Mouse (Mus musculus): ENCODE results near the gene Ccdc191. TPM values are rescaled to one million over a fixed set of nuclear protein-coding genes. Genes with fewer than 3 reads are reported as not detected.
A peak's percentile ranks its signal among the peaks of the same experiment; 100 is the strongest.

The Ccdc191 gene
- polyA plus RNA-seq, 1 experiment from 2014 or later = 6.5 TPM

- Histone ChIP-seq H3K27ac (no peak overlapping the region), H3K79me2 (ENCODE audit: inconsistent target) (no peaks in the 10 kb centered on the region), H3K36me3 (ENCODE audit: inconsistent target) (no peaks in the 10 kb centered on the region), H3K4me3 (ENCODE audit: inconsistent target) (no peak overlapping the region)
- WGBS (ENCODE audit: missing documents) = 78% methylated on average over 3 of the region's 3 CpGs
Measured at GRCm38 (mm10) chr16:43945869-43946268, 56.3 kb downstream of the Ccdc191 start.

- WGBS (ENCODE audit: missing documents) = 0% methylated on average over 4 of the region's 4 CpGs
- Histone ChIP-seq H3K4me3 (ENCODE audit: inconsistent target) (no peak overlapping the region), H3K79me2 (ENCODE audit: inconsistent target) (no peaks in the 10 kb centered on the region), H3K36me3 (ENCODE audit: inconsistent target) (no peaks in the 10 kb centered on the region), H3K27ac (no peak overlapping the region)
Measured at GRCm38 (mm10) chr16:43951591-43951990, 62.0 kb downstream of the Ccdc191 start.

GRCm38 (mm10) chr16:43954913-43955312 is 65.3 kb downstream of the Ccdc191 start:
- Histone ChIP-seq H3K79me2 (ENCODE audit: inconsistent target) (no peaks in the 10 kb centered on the region), H3K36me3 (ENCODE audit: inconsistent target) (no peaks in the 10 kb centered on the region; the same call in 1 of the 2 replicates), H3K27ac (no peak overlapping the region), H3K4me3 (ENCODE audit: inconsistent target) (no peak overlapping the region)
- 65% methylated on average over 6 of the region's 6 CpGs for WGBS (ENCODE audit: missing documents)

- 96% methylated on average over 4 of the region's 4 CpGs for WGBS (ENCODE audit: missing documents)
- H3K79me2 ChIP-seq (ENCODE audit: inconsistent target) = no peaks in the 10 kb centered on the region
- no peak overlapping the region for H3K27ac ChIP-seq
- no peak overlapping the region for H3K4me3 ChIP-seq (ENCODE audit: inconsistent target)
- no peaks in the 10 kb centered on the region; the same call in 1 of the 2 replicates for H3K36me3 ChIP-seq (ENCODE audit: inconsistent target)
Measured at GRCm38 (mm10) chr16:43958038-43958437, 68.4 kb downstream of the Ccdc191 start.

GRCm38 (mm10) chr16:43963291-43963690 is 73.7 kb downstream of the Ccdc191 start:
- Histone ChIP-seq H3K27ac (no peak overlapping the region), H3K4me3 (ENCODE audit: inconsistent target) (no peak overlapping the region), H3K36me3 (ENCODE audit: inconsistent target) (no peaks in the 10 kb centered on the region; the same call in 1 of the 2 replicates), H3K79me2 (ENCODE audit: inconsistent target) (no peaks in the 10 kb centered on the region)
- 88% methylated on average over 9 of the region's 9 CpGs for WGBS (ENCODE audit: missing documents)

GRCm38 (mm10) chr16:43963780-43964179 is 74.2 kb downstream of the Ccdc191 start:
- 83% methylated on average over 3 of the region's 3 CpGs for WGBS (ENCODE audit: missing documents)
- H3K79me2 ChIP-seq (ENCODE audit: inconsistent target) = no peaks in the 10 kb centered on the region
- no peak overlapping the region for H3K27ac ChIP-seq
- H3K4me3 ChIP-seq (ENCODE audit: inconsistent target) = no peak overlapping the region
- H3K36me3 ChIP-seq (ENCODE audit: inconsistent target) = no peaks in the 10 kb centered on the region

- Histone ChIP-seq H3K79me2 (ENCODE audit: inconsistent target) (no peaks in the 10 kb centered on the region), H3K27ac (peak overlapping the region; percentile 21; the same call in 1 of the 2 replicates), H3K4me3 (ENCODE audit: inconsistent target) (no peak overlapping the region), H3K36me3 (ENCODE audit: inconsistent target) (no peaks in the 10 kb centered on the region)
- WGBS (ENCODE audit: missing documents) = 59% methylated on average over 12 of the region's 13 CpGs
Measured at GRCm38 (mm10) chr16:43965781-43966389, 76.3 kb downstream of the Ccdc191 start.

- WGBS (ENCODE audit: missing documents) = 36% methylated on average over 3 of the region's 3 CpGs
- Histone ChIP-seq H3K27ac (no peak overlapping the region), H3K4me3 (ENCODE audit: inconsistent target) (no peak overlapping the region), H3K36me3 (ENCODE audit: inconsistent target) (no peaks in the 10 kb centered on the region), H3K79me2 (ENCODE audit: inconsistent target) (no peaks in the 10 kb centered on the region)
Measured at GRCm38 (mm10) chr16:43970426-43970825, 80.8 kb downstream of the Ccdc191 start.

- WGBS (ENCODE audit: missing documents) = 93% methylated on average over 11 of the region's 11 CpGs
- Histone ChIP-seq H3K27ac (no peak overlapping the region), H3K36me3 (ENCODE audit: inconsistent target) (no peaks in the 10 kb centered on the region), H3K4me3 (ENCODE audit: inconsistent target) (no peak overlapping the region), H3K79me2 (ENCODE audit: inconsistent target) (no peaks in the 10 kb centered on the region)
Measured at GRCm38 (mm10) chr16:43971189-43971588, 81.6 kb downstream of the Ccdc191 start.

- Histone ChIP-seq H3K36me3 (ENCODE audit: inconsistent target) (no peaks in the 10 kb centered on the region), H3K79me2 (ENCODE audit: inconsistent target) (no peaks in the 10 kb centered on the region), H3K27ac (no peak overlapping the region), H3K4me3 (ENCODE audit: inconsistent target) (no peak overlapping the region)
- WGBS (ENCODE audit: missing documents) = 99% methylated on average over 9 of the region's 9 CpGs
Measured at GRCm38 (mm10) chr16:43971741-43972140, 82.1 kb downstream of the Ccdc191 start.

- Histone ChIP-seq H3K4me3 (ENCODE audit: inconsistent target) (no peak overlapping the region), H3K36me3 (ENCODE audit: inconsistent target) (no peaks in the 10 kb centered on the region), H3K79me2 (ENCODE audit: inconsistent target) (no peaks in the 10 kb centered on the region), H3K27ac (no peak overlapping the region)
- 94% methylated on average over 2 of the region's 2 CpGs for WGBS (ENCODE audit: missing documents)
Measured at GRCm38 (mm10) chr16:43972391-43972790, 82.8 kb downstream of the Ccdc191 start.

- Histone ChIP-seq H3K36me3 (ENCODE audit: inconsistent target) (no peaks in the 10 kb centered on the region), H3K4me3 (ENCODE audit: inconsistent target) (no peak overlapping the region), H3K27ac (no peak overlapping the region), H3K79me2 (ENCODE audit: inconsistent target) (no peaks in the 10 kb centered on the region)
- 88% methylated on average over 10 of the region's 11 CpGs for WGBS (ENCODE audit: missing documents)
Measured at GRCm38 (mm10) chr16:43973147-43973546, 83.5 kb downstream of the Ccdc191 start.

- H3K4me3 ChIP-seq (ENCODE audit: inconsistent target) = no peak overlapping the region
- WGBS (ENCODE audit: missing documents) = 91% methylated on average over 19 of the region's 22 CpGs
- H3K36me3 ChIP-seq (ENCODE audit: inconsistent target) = no peaks in the 10 kb centered on the region
- H3K79me2 ChIP-seq (ENCODE audit: inconsistent target) = no peaks in the 10 kb centered on the region
- no peak overlapping the region for H3K27ac ChIP-seq
Measured at GRCm38 (mm10) chr16:43973606-43974220, 84.1 kb downstream of the Ccdc191 start.

- no peak overlapping the region for H3K27ac ChIP-seq
- no peaks in the 10 kb centered on the region for H3K36me3 ChIP-seq (ENCODE audit: inconsistent target)
- no peaks in the 10 kb centered on the region for H3K79me2 ChIP-seq (ENCODE audit: inconsistent target)
- 38% methylated on average over 7 of the region's 7 CpGs for WGBS (ENCODE audit: missing documents)
- H3K4me3 ChIP-seq (ENCODE audit: inconsistent target) = no peak overlapping the region
Measured at GRCm38 (mm10) chr16:43979010-43979327, 89.4 kb downstream of the Ccdc191 start.

GRCm38 (mm10) chr16:43979328-43980109 is 89.9 kb downstream of the Ccdc191 start, which contains the start of gene Zdhhc23:
Gene Zdhhc23, minus strand, starts transcription at chr16:43979791.
- no peaks in the 10 kb centered on the region for H3K79me2 ChIP-seq (ENCODE audit: inconsistent target)
- no peaks in the 10 kb centered on the region for H3K36me3 ChIP-seq (ENCODE audit: inconsistent target)
- no peak within 1 kb of the TSS for H3K27ac ChIP-seq
- 2% methylated on average over 100 of the region's 103 CpGs for WGBS (ENCODE audit: missing documents)
- H3K4me3 ChIP-seq (ENCODE audit: inconsistent target) = no peak within 1 kb of the TSS; the same call in 1 of the 2 replicates

All from macrophage (primary cell).